Mouse (Mus musculus): ENCODE results near the gene Sv2b. TPM values are rescaled to one million over a fixed set of nuclear protein-coding genes. Genes with fewer than 3 reads are reported as not detected.
"Not testable (repeated sequence)": the region's sequence is repeated elsewhere in the genome, so short reads cannot be mapped to it uniquely, and the experiment has no call there.

Gene Sv2b
- polyA plus RNA-seq, 1 experiment from 2014 or later = 0.67 TPM

GRCm38 (mm10) chr7:75329740-75330142 lies 20.7 kb upstream of the Sv2b start:
- no peaks in the 10 kb centered on the region for H3K36me3 ChIP-seq (ENCODE audit: control insufficient read depth, insufficient read depth, low read length)
- no peak overlapping the region for H3K9ac ChIP-seq (ENCODE audit: low read length)
- ATAC-seq (ENCODE audit: low FRiP score, low TSS enrichment) (no peak), DNase-seq (ENCODE audit: low spot score) (no peak)
- H3K4me2 ChIP-seq (replicated peaks; ENCODE audit: low read depth) = no peak overlapping the region
- no peak overlapping the region for H3K4me3 ChIP-seq (ENCODE audit: low read depth, low read length)
- no peaks in the 10 kb centered on the region for H3K9me3 ChIP-seq (ENCODE audit: control insufficient read depth, low read length)
- H3K27ac ChIP-seq (replicated peaks) = no peak overlapping the region
- no peaks in the 10 kb centered on the region for H3K4me1 ChIP-seq (replicated peaks; ENCODE audit: control insufficient read depth, insufficient read depth)
- no peak for TF ChIP-seq EP300 (optimal IDR thresholded peaks at IDR 0.05)
- no peak for TF ChIP-seq CTCF (IDR thresholded peaks at IDR 0.05; ENCODE audit: low read depth)
- no peaks in the 10 kb centered on the region for H3K27me3 ChIP-seq (ENCODE audit: control insufficient read depth, insufficient read depth, low read length)
- 72% methylated on average over 3 of the region's 3 CpGs for WGBS

- ATAC-seq (ENCODE audit: low FRiP score, low TSS enrichment) (no peak), DNase-seq (ENCODE audit: low spot score) (no peak)
- no peak overlapping the region for H3K27ac ChIP-seq (replicated peaks)
- 52% methylated on average over 3 of the region's 3 CpGs for WGBS
- H3K27me3 ChIP-seq (ENCODE audit: control insufficient read depth, insufficient read depth, low read length) = no peaks in the 10 kb centered on the region
- H3K4me3 ChIP-seq (ENCODE audit: low read depth, low read length) = no peak overlapping the region
- no peak overlapping the region for H3K4me2 ChIP-seq (replicated peaks; ENCODE audit: low read depth)
- H3K36me3 ChIP-seq (ENCODE audit: control insufficient read depth, insufficient read depth, low read length) = no peaks in the 10 kb centered on the region
- no peak for TF ChIP-seq CTCF (IDR thresholded peaks at IDR 0.05; ENCODE audit: low read depth)
- TF ChIP-seq EP300 (optimal IDR thresholded peaks at IDR 0.05) = no peak
- H3K4me1 ChIP-seq (replicated peaks; ENCODE audit: control insufficient read depth, insufficient read depth) = no peaks in the 10 kb centered on the region
- H3K9me3 ChIP-seq (ENCODE audit: control insufficient read depth, low read length) = no peaks in the 10 kb centered on the region
- H3K9ac ChIP-seq (ENCODE audit: low read length) = no peak overlapping the region
Observed at GRCm38 (mm10) chr7:75328721-75329362, 19.8 kb upstream of the Sv2b start.

- no peak for TF ChIP-seq CTCF (IDR thresholded peaks at IDR 0.05; ENCODE audit: low read depth)
- TF ChIP-seq EP300 (optimal IDR thresholded peaks at IDR 0.05) = no peak
- no peak overlapping the region for H3K27ac ChIP-seq (replicated peaks)
- ATAC-seq (ENCODE audit: low FRiP score, low TSS enrichment) (no peak), DNase-seq (ENCODE audit: low spot score) (no peak)
- no peaks in the 10 kb centered on the region for H3K4me1 ChIP-seq (replicated peaks; ENCODE audit: control insufficient read depth, insufficient read depth)
- H3K9me3 ChIP-seq (ENCODE audit: control insufficient read depth, low read length) = no peaks in the 10 kb centered on the region
- H3K36me3 ChIP-seq (ENCODE audit: control insufficient read depth, insufficient read depth, low read length) = no peaks in the 10 kb centered on the region
- H3K27me3 ChIP-seq (ENCODE audit: control insufficient read depth, insufficient read depth, low read length) = no peaks in the 10 kb centered on the region
- H3K4me2 ChIP-seq (replicated peaks; ENCODE audit: low read depth) = no peak overlapping the region
- WGBS = 69% methylated on average over 1 of the region's 1 CpGs
- H3K9ac ChIP-seq (ENCODE audit: low read length) = no peak overlapping the region
- H3K4me3 ChIP-seq (ENCODE audit: low read depth, low read length) = no peak overlapping the region
Observed at GRCm38 (mm10) chr7:75325273-75325672, 16.2 kb upstream of the Sv2b start.

GRCm38 (mm10) chr7:75322742-75323141 lies 13.7 kb upstream of the Sv2b start:
- ATAC-seq (ENCODE audit: low FRiP score, low TSS enrichment) = not testable (repeated sequence)

GRCm38 (mm10) chr7:75320009-75320408 lies 10.9 kb upstream of the Sv2b start:
- Histone ChIP-seq H3K4me2 (replicated peaks; ENCODE audit: low read depth) (no peak overlapping the region), H3K9ac (ENCODE audit: low read length) (no peak overlapping the region)

More at GRCm38 (mm10) chr7:75322742-75323141, 13.7 kb upstream of the Sv2b start:
- H3K9ac ChIP-seq (ENCODE audit: low read length); DNase-seq (ENCODE audit: low spot score); H3K9me3 ChIP-seq (ENCODE audit: control insufficient read depth, low read length); H3K4me3 ChIP-seq (ENCODE audit: low read depth, low read length); H3K36me3 ChIP-seq (ENCODE audit: control insufficient read depth, insufficient read depth, low read length); H3K4me2 ChIP-seq (replicated peaks; ENCODE audit: low read depth); H3K27me3 ChIP-seq (ENCODE audit: control insufficient read depth, insufficient read depth, low read length); H3K27ac ChIP-seq (replicated peaks); H3K4me1 ChIP-seq (replicated peaks; ENCODE audit: control insufficient read depth, insufficient read depth): not testable (repeated sequence)
- WGBS = 81% methylated on average over 3 of the region's 3 CpGs

GRCm38 (mm10) chr7:75318320-75318719 lies 9.3 kb upstream of the Sv2b start:
- Histone ChIP-seq H3K4me3 (ENCODE audit: low read depth, low read length) (no peak overlapping the region), H3K9ac (ENCODE audit: low read length) (no peak overlapping the region), H3K27ac (replicated peaks) (no peak overlapping the region), H3K9me3 (ENCODE audit: control insufficient read depth, low read length) (no peaks in the 10 kb centered on the region), H3K36me3 (ENCODE audit: control insufficient read depth, insufficient read depth, low read length) (no peaks in the 10 kb centered on the region), H3K27me3 (ENCODE audit: control insufficient read depth, insufficient read depth, low read length) (no peaks in the 10 kb centered on the region), H3K4me1 (replicated peaks; ENCODE audit: control insufficient read depth, insufficient read depth) (no peaks in the 10 kb centered on the region), H3K4me2 (replicated peaks; ENCODE audit: low read depth) (no peak overlapping the region)
- ATAC-seq (ENCODE audit: low FRiP score, low TSS enrichment) (no peak), DNase-seq (ENCODE audit: low spot score) (no peak)
- WGBS = 95% methylated on average over 1 of the region's 1 CpGs
- TF ChIP-seq EP300 (optimal IDR thresholded peaks at IDR 0.05) = no peak
- TF ChIP-seq CTCF (IDR thresholded peaks at IDR 0.05; ENCODE audit: low read depth) = no peak

More at GRCm38 (mm10) chr7:75320009-75320408, 10.9 kb upstream of the Sv2b start:
- Histone ChIP-seq H3K4me1 (replicated peaks; ENCODE audit: control insufficient read depth, insufficient read depth) (no peaks in the 10 kb centered on the region), H3K4me3 (ENCODE audit: low read depth, low read length) (no peak overlapping the region), H3K27ac (replicated peaks) (no peak overlapping the region), H3K36me3 (ENCODE audit: control insufficient read depth, insufficient read depth, low read length) (no peaks in the 10 kb centered on the region), H3K9me3 (ENCODE audit: control insufficient read depth, low read length) (no peaks in the 10 kb centered on the region), H3K27me3 (ENCODE audit: control insufficient read depth, insufficient read depth, low read length) (no peaks in the 10 kb centered on the region)
- no peak for TF ChIP-seq EP300 (optimal IDR thresholded peaks at IDR 0.05)
- TF ChIP-seq CTCF (IDR thresholded peaks at IDR 0.05; ENCODE audit: low read depth) = no peak
- no peak for ATAC-seq (ENCODE audit: low FRiP score, low TSS enrichment)
- DNase-seq (ENCODE audit: low spot score) = no peak

All from stomach, postnatal 0 days (tissue).